Mouse (Mus musculus): Measurements from ENCODE around the gene Agfg2. TPM values are rescaled to one million over a fixed set of nuclear protein-coding genes. Genes with fewer than 3 reads are reported as not detected.

Gene Agfg2
- polyA plus RNA-seq, 1 experiment: 11.6 TPM

- peaks cover 4% of the 10 kb centered on the region; the same call in 1 of the 2 replicates for H3K4me1 ChIP-seq (ENCODE audit: control insufficient read depth, insufficient read depth, insufficient read length, low read length)
- H3K4me3 ChIP-seq (ENCODE audit: low read depth, low read length): no peak overlapping the region
- no peak overlapping the region for H3K27ac ChIP-seq (ENCODE audit: insufficient read depth, low read depth, low read length)
- WGBS: 57% methylated on average over 8 of the region's 8 CpGs
- no peak for TF ChIP-seq CTCF (IDR thresholded peaks at IDR 0.05; ENCODE audit: extremely low read depth, insufficient read length, insufficient replicate concordance, low read depth, low read length)
- no peak for TF ChIP-seq POLR2A (IDR thresholded peaks at IDR 0.05; ENCODE audit: low read depth, low read length)
- no peaks in the 10 kb centered on the region for H3K36me3 ChIP-seq (ENCODE audit: control insufficient read depth, insufficient read depth, low read length)
- H3K27me3 ChIP-seq (ENCODE audit: control insufficient read depth, insufficient read depth, low read length): no peaks in the 10 kb centered on the region
Observed at GRCm38 (mm10) chr5:137718020-137718790, 33.7 kb upstream of the Agfg2 start.

GRCm38 (mm10) chr5:137715685-137716084 is 31.2 kb upstream of the Agfg2 start:
- no peak for TF ChIP-seq POLR2A (IDR thresholded peaks at IDR 0.05; ENCODE audit: low read depth, low read length)
- TF ChIP-seq CTCF (IDR thresholded peaks at IDR 0.05; ENCODE audit: extremely low read depth, insufficient read length, insufficient replicate concordance, low read depth, low read length): no peak
- Histone ChIP-seq H3K4me1 (ENCODE audit: control insufficient read depth, insufficient read depth, insufficient read length, low read length) (peaks cover 3% of the 10 kb centered on the region; the same call in 1 of the 2 replicates), H3K27ac (ENCODE audit: insufficient read depth, low read depth, low read length) (no peak overlapping the region), H3K4me3 (ENCODE audit: low read depth, low read length) (no peak overlapping the region), H3K36me3 (ENCODE audit: control insufficient read depth, insufficient read depth, low read length) (no peaks in the 10 kb centered on the region), H3K27me3 (ENCODE audit: control insufficient read depth, insufficient read depth, low read length) (no peaks in the 10 kb centered on the region)
- WGBS: 65% methylated on average over 8 of the region's 8 CpGs

- Histone ChIP-seq H3K27me3 (ENCODE audit: control insufficient read depth, insufficient read depth, low read length) (no peaks in the 10 kb centered on the region), H3K36me3 (ENCODE audit: control insufficient read depth, insufficient read depth, low read length) (no peaks in the 10 kb centered on the region), H3K27ac (ENCODE audit: insufficient read depth, low read depth, low read length) (no peak overlapping the region), H3K4me1 (ENCODE audit: control insufficient read depth, insufficient read depth, insufficient read length, low read length) (no peaks in the 10 kb centered on the region), H3K4me3 (ENCODE audit: low read depth, low read length) (no peak overlapping the region)
- TF ChIP-seq POLR2A (IDR thresholded peaks at IDR 0.05; ENCODE audit: low read depth, low read length): no peak
- no peak for TF ChIP-seq CTCF (IDR thresholded peaks at IDR 0.05; ENCODE audit: extremely low read depth, insufficient read length, insufficient replicate concordance, low read depth, low read length)
- 78% methylated on average over 5 of the region's 5 CpGs for WGBS
Observed at GRCm38 (mm10) chr5:137713454-137713853, 28.9 kb upstream of the Agfg2 start.

GRCm38 (mm10) chr5:137706913-137707633 is 22.5 kb upstream of the Agfg2 start:
- Histone ChIP-seq H3K36me3 (ENCODE audit: control insufficient read depth, insufficient read depth, low read length) (no peaks in the 10 kb centered on the region), H3K27me3 (ENCODE audit: control insufficient read depth, insufficient read depth, low read length) (no peaks in the 10 kb centered on the region), H3K27ac (ENCODE audit: insufficient read depth, low read depth, low read length) (peak overlapping the region; percentile 91), H3K4me3 (ENCODE audit: low read depth, low read length) (no peak overlapping the region), H3K4me1 (ENCODE audit: control insufficient read depth, insufficient read depth, insufficient read length, low read length) (peaks cover 7% of the 10 kb centered on the region; the same call in 1 of the 2 replicates)
- 16% methylated on average over 12 of the region's 12 CpGs for WGBS
- no peak for TF ChIP-seq POLR2A (IDR thresholded peaks at IDR 0.05; ENCODE audit: low read depth, low read length)

GRCm38 (mm10) chr5:137705242-137705641 is 20.7 kb upstream of the Agfg2 start:
- H3K4me1 ChIP-seq (ENCODE audit: control insufficient read depth, insufficient read depth, insufficient read length, low read length): peaks cover 7% of the 10 kb centered on the region; the same call in 1 of the 2 replicates
- H3K27me3 ChIP-seq (ENCODE audit: control insufficient read depth, insufficient read depth, low read length): no peaks in the 10 kb centered on the region
- no peaks in the 10 kb centered on the region for H3K36me3 ChIP-seq (ENCODE audit: control insufficient read depth, insufficient read depth, low read length)
- H3K27ac ChIP-seq (ENCODE audit: insufficient read depth, low read depth, low read length): peak overlapping the region; percentile 14
- H3K4me3 ChIP-seq (ENCODE audit: low read depth, low read length): no peak overlapping the region
- TF ChIP-seq POLR2A (IDR thresholded peaks at IDR 0.05; ENCODE audit: low read depth, low read length) (no peak), CTCF (IDR thresholded peaks at IDR 0.05; ENCODE audit: extremely low read depth, insufficient read length, insufficient replicate concordance, low read depth, low read length) (no peak)
- WGBS: 17% methylated on average over 6 of the region's 6 CpGs

GRCm38 (mm10) chr5:137699850-137700249 is 15.3 kb upstream of the Agfg2 start:
- Histone ChIP-seq H3K27ac (ENCODE audit: insufficient read depth, low read depth, low read length) (no peak overlapping the region), H3K36me3 (ENCODE audit: control insufficient read depth, insufficient read depth, low read length) (no peaks in the 10 kb centered on the region), H3K27me3 (ENCODE audit: control insufficient read depth, insufficient read depth, low read length) (no peaks in the 10 kb centered on the region), H3K4me1 (ENCODE audit: control insufficient read depth, insufficient read depth, insufficient read length, low read length) (0 out of 2 replicates have a peak, but pooled peaks cover 2% of the 10 kb centered on the region), H3K4me3 (ENCODE audit: low read depth, low read length) (no peak overlapping the region)
- 44% methylated on average over 2 of the region's 2 CpGs for WGBS
- TF ChIP-seq CTCF (IDR thresholded peaks at IDR 0.05; ENCODE audit: extremely low read depth, insufficient read length, insufficient replicate concordance, low read depth, low read length): no peak
- no peak for TF ChIP-seq POLR2A (IDR thresholded peaks at IDR 0.05; ENCODE audit: low read depth, low read length)

GRCm38 (mm10) chr5:137699080-137699479 is 14.6 kb upstream of the Agfg2 start:
- Histone ChIP-seq H3K4me1 (ENCODE audit: control insufficient read depth, insufficient read depth, insufficient read length, low read length) (0 out of 2 replicates have a peak, but pooled peaks cover 2% of the 10 kb centered on the region), H3K36me3 (ENCODE audit: control insufficient read depth, insufficient read depth, low read length) (no peaks in the 10 kb centered on the region), H3K27me3 (ENCODE audit: control insufficient read depth, insufficient read depth, low read length) (no peaks in the 10 kb centered on the region), H3K4me3 (ENCODE audit: low read depth, low read length) (no peak overlapping the region), H3K27ac (ENCODE audit: insufficient read depth, low read depth, low read length) (no peak overlapping the region)
- TF ChIP-seq CTCF (IDR thresholded peaks at IDR 0.05; ENCODE audit: extremely low read depth, insufficient read length, insufficient replicate concordance, low read depth, low read length): no peak
- TF ChIP-seq POLR2A (IDR thresholded peaks at IDR 0.05; ENCODE audit: low read depth, low read length): no peak
- WGBS: 82% methylated on average over 3 of the region's 3 CpGs
